Mouse (Mus musculus): ENCODE data around the gene Tusc2. TPM values are rescaled to one million over a fixed set of nuclear protein-coding genes. Genes with fewer than 3 reads are reported as not detected.
A peak's percentile ranks its signal among the peaks of the same experiment; 100 is the strongest.

Gene Tusc2
- polyA plus RNA-seq, 1 experiment, result 82.5 TPM

DNA sequence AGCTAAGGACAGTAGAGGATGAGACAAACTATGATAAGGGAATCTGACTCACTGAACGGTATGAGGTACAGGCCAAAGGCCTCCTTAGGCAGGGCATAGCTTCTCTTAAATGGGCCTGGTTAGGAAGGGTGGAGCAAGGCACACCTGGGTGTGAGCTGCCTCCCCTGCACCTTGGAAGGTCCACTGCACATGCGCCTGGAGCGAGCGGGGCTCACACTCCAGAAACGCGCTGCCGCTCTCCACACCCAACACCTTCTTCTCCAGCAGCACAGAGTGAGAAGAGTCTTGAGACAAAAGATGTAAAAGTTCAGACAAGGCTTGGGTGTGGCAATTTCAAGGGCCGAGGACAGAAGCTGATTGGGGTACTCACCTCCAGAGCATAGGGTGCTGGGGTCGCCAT, 36.4 kb downstream of the Tusc2 start:
- Histone ChIP-seq H3K36me3 (ENCODE audit: control insufficient read depth, insufficient read depth, low read length) (no peaks in the 10 kb centered on the region), H3K27ac (ENCODE audit: insufficient read depth, low read depth, low read length) (no peak overlapping the region), H3K27me3 (replicated peaks; ENCODE audit: control insufficient read depth, insufficient read depth, low read length) (no peaks in the 10 kb centered on the region), H3K4me1 (ENCODE audit: control insufficient read depth, insufficient read depth, low read length) (peaks cover 29% of the 10 kb centered on the region), H3K4me3 (ENCODE audit: insufficient read depth, low read depth, low read length) (peak overlapping the region; percentile 3; the same call in 1 of the 2 replicates)
- TF ChIP-seq CTCF (conservative IDR thresholded peaks at IDR 0.05; ENCODE audit: insufficient read depth, insufficient read length, low read depth, low read length) (no peak), POLR2A (IDR thresholded peaks at IDR 0.05; ENCODE audit: low read depth, low read length) (no peak)
- peak; percentile 44 for DNase-seq
- 68% methylated on average over 9 of the region's 9 CpGs for WGBS

- WGBS, result 65% methylated on average over 14 of the region's 14 CpGs
Measured at GRCm38 (mm10) chr9:107599842-107600241, 36.8 kb downstream of the Tusc2 start.

GRCm38 (mm10) chr9:107600745-107601144, 37.7 kb downstream of the Tusc2 start:
- peaks cover 36% of the 10 kb centered on the region for H3K4me1 ChIP-seq (ENCODE audit: control insufficient read depth, insufficient read depth, low read length)
- H3K27me3 ChIP-seq (replicated peaks; ENCODE audit: control insufficient read depth, insufficient read depth, low read length), result no peaks in the 10 kb centered on the region
- DNase-seq, result peak; percentile 70
- WGBS, result 73% methylated on average over 12 of the region's 12 CpGs
- no peaks in the 10 kb centered on the region for H3K36me3 ChIP-seq (ENCODE audit: control insufficient read depth, insufficient read depth, low read length)
- TF ChIP-seq CTCF (conservative IDR thresholded peaks at IDR 0.05; ENCODE audit: insufficient read depth, insufficient read length, low read depth, low read length) (peak; percentile 36), POLR2A (IDR thresholded peaks at IDR 0.05; ENCODE audit: low read depth, low read length) (no peak)
- no peak overlapping the region for H3K27ac ChIP-seq (ENCODE audit: insufficient read depth, low read depth, low read length)
- no peak overlapping the region for H3K4me3 ChIP-seq (ENCODE audit: insufficient read depth, low read depth, low read length)

More at GRCm38 (mm10) chr9:107599842-107600241, 36.8 kb downstream of the Tusc2 start:
- DNase-seq, result peak; percentile 63
- Histone ChIP-seq H3K27ac (ENCODE audit: insufficient read depth, low read depth, low read length) (no peak overlapping the region), H3K4me1 (ENCODE audit: control insufficient read depth, insufficient read depth, low read length) (peaks cover 29% of the 10 kb centered on the region), H3K4me3 (ENCODE audit: insufficient read depth, low read depth, low read length) (peak overlapping the region; percentile 3; the same call in 1 of the 2 replicates), H3K27me3 (replicated peaks; ENCODE audit: control insufficient read depth, insufficient read depth, low read length) (no peaks in the 10 kb centered on the region), H3K36me3 (ENCODE audit: control insufficient read depth, insufficient read depth, low read length) (no peaks in the 10 kb centered on the region)
- TF ChIP-seq POLR2A (IDR thresholded peaks at IDR 0.05; ENCODE audit: low read depth, low read length) (no peak), CTCF (conservative IDR thresholded peaks at IDR 0.05; ENCODE audit: insufficient read depth, insufficient read length, low read depth, low read length) (no peak)

DNA sequence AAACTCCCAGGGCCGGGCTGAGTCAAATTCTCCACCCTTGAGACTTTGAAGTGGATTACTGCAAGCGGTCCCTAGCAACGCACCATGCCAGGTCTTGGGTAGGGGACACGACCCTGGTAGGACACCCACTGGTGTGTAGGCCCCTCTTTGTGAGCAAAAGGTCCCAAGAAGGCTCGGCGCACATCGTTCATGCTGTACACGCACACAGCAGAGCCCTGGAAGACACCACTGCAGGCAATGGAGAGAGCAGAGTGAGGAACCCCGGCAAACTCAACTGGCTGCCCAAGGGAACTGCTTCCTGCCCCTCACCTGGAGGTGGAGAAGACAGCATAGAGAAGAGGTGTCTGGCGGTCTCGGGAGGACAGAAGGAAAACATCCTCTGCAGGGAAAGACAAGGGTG, 38.2 kb downstream of the Tusc2 start:
- Histone ChIP-seq H3K27me3 (replicated peaks; ENCODE audit: control insufficient read depth, insufficient read depth, low read length) (no peaks in the 10 kb centered on the region), H3K36me3 (ENCODE audit: control insufficient read depth, insufficient read depth, low read length) (no peaks in the 10 kb centered on the region), H3K4me1 (ENCODE audit: control insufficient read depth, insufficient read depth, low read length) (peaks cover 38% of the 10 kb centered on the region), H3K4me3 (ENCODE audit: insufficient read depth, low read depth, low read length) (no peak overlapping the region), H3K27ac (ENCODE audit: insufficient read depth, low read depth, low read length) (no peak overlapping the region)
- no peak for DNase-seq
- WGBS, result 84% methylated on average over 11 of the region's 11 CpGs
- no peak for TF ChIP-seq POLR2A (IDR thresholded peaks at IDR 0.05; ENCODE audit: low read depth, low read length)
- TF ChIP-seq CTCF (conservative IDR thresholded peaks at IDR 0.05; ENCODE audit: insufficient read depth, insufficient read length, low read depth, low read length), result no peak

- no peak overlapping the region for H3K27ac ChIP-seq (ENCODE audit: insufficient read depth, low read depth, low read length)
- 9% methylated on average over 10 of the region's 10 CpGs for WGBS
- H3K4me3 ChIP-seq (ENCODE audit: insufficient read depth, low read depth, low read length), result no peak overlapping the region
- TF ChIP-seq CTCF (conservative IDR thresholded peaks at IDR 0.05; ENCODE audit: insufficient read depth, insufficient read length, low read depth, low read length) (peak; percentile 98), POLR2A (IDR thresholded peaks at IDR 0.05; ENCODE audit: low read depth, low read length) (no peak)
- no peaks in the 10 kb centered on the region for H3K36me3 ChIP-seq (ENCODE audit: control insufficient read depth, insufficient read depth, low read length)
- no peaks in the 10 kb centered on the region for H3K27me3 ChIP-seq (replicated peaks; ENCODE audit: control insufficient read depth, insufficient read depth, low read length)
- peak; percentile 91 for DNase-seq
- peaks cover 33% of the 10 kb centered on the region for H3K4me1 ChIP-seq (ENCODE audit: control insufficient read depth, insufficient read depth, low read length)
Measured at GRCm38 (mm10) chr9:107602068-107602648, 39.1 kb downstream of the Tusc2 start.

DNA sequence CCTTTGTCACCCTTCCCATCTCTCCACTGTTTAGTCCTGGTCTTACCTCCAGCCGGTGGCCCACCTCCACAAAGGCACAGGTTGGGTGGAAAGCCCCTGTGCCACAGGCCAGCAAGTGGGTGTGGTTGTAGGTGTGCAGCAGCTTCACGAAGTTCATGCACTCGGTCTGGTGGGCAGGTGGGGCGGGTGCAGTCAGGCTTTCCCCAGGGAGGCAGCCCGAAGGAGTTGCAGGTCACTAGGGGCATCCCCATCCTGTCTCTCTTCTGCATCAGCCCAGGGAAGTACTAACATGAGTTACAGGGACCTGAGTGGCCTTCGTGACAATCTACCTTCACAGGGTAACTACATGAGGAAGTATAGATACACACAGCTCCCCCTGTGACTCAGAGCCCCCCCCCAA, 40.2 kb downstream of the Tusc2 start:
- TF ChIP-seq POLR2A (IDR thresholded peaks at IDR 0.05; ENCODE audit: low read depth, low read length) (no peak), CTCF (conservative IDR thresholded peaks at IDR 0.05; ENCODE audit: insufficient read depth, insufficient read length, low read depth, low read length) (no peak)
- Histone ChIP-seq H3K27me3 (replicated peaks; ENCODE audit: control insufficient read depth, insufficient read depth, low read length) (no peaks in the 10 kb centered on the region), H3K4me1 (ENCODE audit: control insufficient read depth, insufficient read depth, low read length) (peaks cover 24% of the 10 kb centered on the region), H3K4me3 (ENCODE audit: insufficient read depth, low read depth, low read length) (no peak overlapping the region), H3K36me3 (ENCODE audit: control insufficient read depth, insufficient read depth, low read length) (no peaks in the 10 kb centered on the region), H3K27ac (ENCODE audit: insufficient read depth, low read depth, low read length) (no peak overlapping the region)
- WGBS, result 58% methylated on average over 6 of the region's 6 CpGs
- DNase-seq, result no peak

GRCm38 (mm10) chr9:107605041-107605661, 42.1 kb downstream of the Tusc2 start:
- WGBS, result 22% methylated on average over 23 of the region's 23 CpGs
- TF ChIP-seq CTCF (conservative IDR thresholded peaks at IDR 0.05; ENCODE audit: insufficient read depth, insufficient read length, low read depth, low read length) (no peak), POLR2A (IDR thresholded peaks at IDR 0.05; ENCODE audit: low read depth, low read length) (no peak)
- DNase-seq, result peak; percentile 78
- no peaks in the 10 kb centered on the region for H3K27me3 ChIP-seq (replicated peaks; ENCODE audit: control insufficient read depth, insufficient read depth, low read length)
- H3K36me3 ChIP-seq (ENCODE audit: control insufficient read depth, insufficient read depth, low read length), result no peaks in the 10 kb centered on the region
- H3K4me1 ChIP-seq (ENCODE audit: control insufficient read depth, insufficient read depth, low read length), result peaks cover 29% of the 10 kb centered on the region
- H3K4me3 ChIP-seq (ENCODE audit: insufficient read depth, low read depth, low read length), result peak overlapping the region; percentile 42
- peak overlapping the region; percentile 99 for H3K27ac ChIP-seq (ENCODE audit: insufficient read depth, low read depth, low read length)

Measured in kidney, adult 2 months (tissue).